Mouse (Mus musculus): ENCODE results near the gene Chrne.
A peak's percentile ranks its signal among the peaks of the same experiment; 100 is the strongest.

Gene Chrne

DNA sequence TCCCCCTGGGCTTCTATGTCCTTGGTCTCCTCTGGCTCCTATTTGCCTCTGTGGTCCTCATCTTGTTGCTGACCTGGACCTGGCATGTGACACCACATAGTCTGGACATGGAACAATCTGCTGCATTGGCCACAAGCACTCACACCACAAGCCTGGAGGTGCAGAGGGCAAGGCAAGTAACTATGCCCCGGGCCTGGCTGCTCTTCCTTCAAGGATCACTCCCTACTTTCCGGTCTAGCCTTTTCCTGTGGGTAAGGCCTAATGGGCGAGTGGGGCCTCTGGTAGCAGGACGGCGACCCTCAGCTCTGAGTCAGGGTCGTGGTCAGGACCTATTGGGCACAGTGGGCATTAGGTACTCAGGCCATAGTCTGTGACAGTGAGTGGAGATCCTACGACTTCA is 22.2 kb upstream of the Chrne start:
- no peaks in the 10 kb centered on the region for H3K9me3 ChIP-seq (ENCODE audit: low read length)
- 0 out of 2 replicates have a peak, but pooled peaks cover 3% of the 10 kb centered on the region for H3K27me3 ChIP-seq (ENCODE audit: insufficient read depth, low read length)
- peaks cover 19% of the 10 kb centered on the region for H3K4me1 ChIP-seq (replicated peaks; ENCODE audit: low read depth, low read length)
- H3K4me3 ChIP-seq (replicated peaks; ENCODE audit: low read length) = no peak overlapping the region
- TF ChIP-seq CTCF (conservative IDR thresholded peaks at IDR 0.05; ENCODE audit: low read length) = no peak
- H3K36me3 ChIP-seq (ENCODE audit: insufficient read depth, low read length) = peaks cover 36% of the 10 kb centered on the region

DNA sequence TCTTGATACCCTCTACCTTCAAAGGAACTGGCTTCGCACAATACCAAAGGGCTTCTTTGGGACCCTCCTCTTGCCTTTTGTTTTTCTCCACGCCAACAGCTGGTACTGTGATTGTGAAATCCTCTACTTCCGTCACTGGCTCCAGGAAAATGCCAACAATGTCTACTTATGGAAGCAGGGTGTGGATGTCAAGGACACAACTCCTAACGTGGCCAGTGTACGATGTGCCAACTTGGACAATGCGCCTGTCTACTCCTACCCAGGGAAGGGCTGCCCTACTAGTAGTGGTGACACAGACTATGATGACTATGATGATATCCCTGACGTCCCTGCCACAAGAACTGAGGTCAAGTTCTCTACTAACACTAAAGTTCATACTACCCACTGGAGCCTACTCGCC is 21.0 kb upstream of the Chrne start:
- Histone ChIP-seq H3K4me3 (replicated peaks; ENCODE audit: low read length) (no peak overlapping the region), H3K4me1 (replicated peaks; ENCODE audit: low read depth, low read length) (peaks cover 7% of the 10 kb centered on the region), H3K36me3 (ENCODE audit: insufficient read depth, low read length) (peaks cover 24% of the 10 kb centered on the region)

DNA sequence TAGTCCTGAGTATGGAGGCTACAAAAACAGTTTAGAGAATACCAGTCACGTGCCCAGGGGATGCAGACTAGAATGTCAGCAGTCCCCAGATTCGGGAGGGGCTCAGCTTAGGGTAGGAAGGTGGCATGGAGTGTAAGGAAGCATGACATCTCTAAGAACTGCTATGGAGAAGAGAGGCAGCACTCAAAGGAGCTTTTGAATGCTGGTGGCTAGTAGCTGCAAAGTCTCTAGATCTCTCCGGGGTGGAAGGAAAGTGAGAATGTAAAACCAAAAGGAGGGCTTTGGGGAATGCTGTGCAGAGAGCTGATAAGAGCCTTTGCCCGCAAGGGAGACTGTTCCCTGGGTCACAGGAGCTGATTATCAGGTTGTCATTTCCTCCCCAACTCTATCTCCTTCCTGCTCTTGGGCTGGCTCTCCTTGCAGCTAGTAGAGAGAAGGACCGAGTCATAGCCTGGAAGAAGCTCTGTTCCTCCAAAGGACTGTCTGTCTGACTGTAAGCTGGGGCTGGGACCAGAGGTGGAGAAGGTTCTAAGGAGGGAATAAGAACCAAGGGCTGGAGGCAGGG is 19.8 kb upstream of the Chrne start, which contains the start of gene Gp1ba:
Gene Gp1ba, plus strand, starts transcription at position 409 of the 565 bp plus-strand sequence.
- no peaks in the 10 kb centered on the region for H3K9me3 ChIP-seq (ENCODE audit: low read length)
- H3K4me3 ChIP-seq (replicated peaks; ENCODE audit: low read length) = no peak within 1 kb of the TSS
- TF ChIP-seq CTCF (conservative IDR thresholded peaks at IDR 0.05; ENCODE audit: low read length) (no peak), NANOG (IDR thresholded peaks at IDR 0.05; ENCODE audit: borderline replicate concordance, low read length) (no peak), POU5F1 (IDR thresholded peaks at IDR 0.05; ENCODE audit: borderline replicate concordance, low read length) (no peak)
- 0 out of 2 replicates have a peak, but pooled peaks cover 3% of the 10 kb centered on the region for H3K27me3 ChIP-seq (ENCODE audit: insufficient read depth, low read length)
- no peaks in the 10 kb centered on the region for H3K4me1 ChIP-seq (replicated peaks; ENCODE audit: low read depth, low read length)
- peaks cover 13% of the 10 kb centered on the region for H3K36me3 ChIP-seq (ENCODE audit: insufficient read depth, low read length)

More for the DNA sequence above, 21.0 kb upstream of the Chrne start:
- TF ChIP-seq CTCF (conservative IDR thresholded peaks at IDR 0.05; ENCODE audit: low read length) = no peak
- no peak for TF ChIP-seq NANOG (IDR thresholded peaks at IDR 0.05; ENCODE audit: borderline replicate concordance, low read length)
- no peak for TF ChIP-seq POU5F1 (IDR thresholded peaks at IDR 0.05; ENCODE audit: borderline replicate concordance, low read length)
- H3K9me3 ChIP-seq (ENCODE audit: low read length) = no peaks in the 10 kb centered on the region
- 0 out of 2 replicates have a peak, but pooled peaks cover 3% of the 10 kb centered on the region for H3K27me3 ChIP-seq (ENCODE audit: insufficient read depth, low read length)

GRCm38 (mm10) chr11:70638293-70638692 is 19.3 kb upstream of the Chrne start:
- Histone ChIP-seq H3K4me1 (replicated peaks; ENCODE audit: low read depth, low read length) (no peaks in the 10 kb centered on the region), H3K9me3 (ENCODE audit: low read length) (no peaks in the 10 kb centered on the region), H3K27me3 (ENCODE audit: insufficient read depth, low read length) (0 out of 2 replicates have a peak, but pooled peaks cover 3% of the 10 kb centered on the region), H3K4me3 (replicated peaks; ENCODE audit: low read length) (no peak overlapping the region), H3K36me3 (ENCODE audit: insufficient read depth, low read length) (peaks cover 8% of the 10 kb centered on the region; the same call in 1 of the 2 replicates)
- TF ChIP-seq NANOG (IDR thresholded peaks at IDR 0.05; ENCODE audit: borderline replicate concordance, low read length) (no peak), POU5F1 (IDR thresholded peaks at IDR 0.05; ENCODE audit: borderline replicate concordance, low read length) (no peak), CTCF (conservative IDR thresholded peaks at IDR 0.05; ENCODE audit: low read length) (no peak)

DNA sequence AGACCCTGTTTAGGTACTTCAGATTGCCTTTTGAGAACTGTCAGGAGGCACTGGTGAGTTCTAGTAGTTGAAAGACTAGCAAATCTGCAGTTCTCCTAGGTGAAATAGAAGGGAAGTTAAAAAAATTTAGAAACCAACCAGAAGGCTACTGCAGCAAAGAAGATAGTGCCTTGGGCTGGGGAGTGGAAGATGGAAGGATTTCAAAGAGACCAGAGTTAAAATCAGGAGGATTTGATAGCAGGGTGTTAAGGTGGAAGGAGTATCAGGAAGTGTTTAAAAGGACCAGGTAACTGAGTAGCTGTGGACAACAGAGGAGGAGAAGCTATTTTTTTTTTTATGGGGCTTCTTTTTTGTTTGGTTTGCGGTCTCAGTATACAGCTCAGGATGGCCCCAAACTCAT is 18.7 kb upstream of the Chrne start:
- H3K4me3 ChIP-seq (replicated peaks; ENCODE audit: low read length) = no peak overlapping the region
- 0 out of 2 replicates have a peak, but pooled peaks cover 3% of the 10 kb centered on the region for H3K27me3 ChIP-seq (ENCODE audit: insufficient read depth, low read length)
- H3K9me3 ChIP-seq (ENCODE audit: low read length) = no peaks in the 10 kb centered on the region
- H3K4me1 ChIP-seq (replicated peaks; ENCODE audit: low read depth, low read length) = no peaks in the 10 kb centered on the region
- H3K36me3 ChIP-seq (ENCODE audit: insufficient read depth, low read length) = peaks cover 4% of the 10 kb centered on the region; the same call in 1 of the 2 replicates
- TF ChIP-seq NANOG (IDR thresholded peaks at IDR 0.05; ENCODE audit: borderline replicate concordance, low read length) (no peak), CTCF (conservative IDR thresholded peaks at IDR 0.05; ENCODE audit: low read length) (no peak), POU5F1 (IDR thresholded peaks at IDR 0.05; ENCODE audit: borderline replicate concordance, low read length) (no peak)

DNA sequence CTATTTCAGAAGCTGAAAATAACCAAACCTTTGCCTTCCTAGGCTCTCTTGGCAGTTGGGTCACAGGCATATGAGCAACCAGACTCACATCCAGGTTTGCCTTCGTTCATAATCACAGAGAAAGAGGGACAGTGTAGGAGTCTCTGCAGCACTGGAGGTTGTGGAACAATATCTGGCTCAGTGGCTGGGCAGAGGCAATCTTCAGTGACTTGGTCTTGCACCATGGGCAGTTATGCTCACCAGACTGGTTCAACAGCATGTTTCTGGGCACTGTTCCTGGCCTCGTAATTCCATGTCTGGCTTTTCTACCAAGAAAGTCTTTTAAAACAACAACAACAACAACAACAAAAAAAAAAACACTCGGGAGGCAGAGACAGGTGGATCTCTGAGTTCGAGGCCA is 16.6 kb upstream of the Chrne start:
- H3K9me3 ChIP-seq (ENCODE audit: low read length) = no peaks in the 10 kb centered on the region
- H3K4me3 ChIP-seq (replicated peaks; ENCODE audit: low read length) = no peak overlapping the region
- H3K4me1 ChIP-seq (replicated peaks; ENCODE audit: low read depth, low read length) = no peaks in the 10 kb centered on the region
- TF ChIP-seq NANOG (IDR thresholded peaks at IDR 0.05; ENCODE audit: borderline replicate concordance, low read length) (no peak), POU5F1 (IDR thresholded peaks at IDR 0.05; ENCODE audit: borderline replicate concordance, low read length) (no peak), CTCF (conservative IDR thresholded peaks at IDR 0.05; ENCODE audit: low read length) (no peak)
- 0 out of 2 replicates have a peak, but pooled peaks cover 3% of the 10 kb centered on the region for H3K27me3 ChIP-seq (ENCODE audit: insufficient read depth, low read length)
- H3K36me3 ChIP-seq (ENCODE audit: insufficient read depth, low read length) = no peaks in the 10 kb centered on the region

- Histone ChIP-seq H3K4me3 (replicated peaks; ENCODE audit: low read length) (no peak overlapping the region), H3K4me1 (replicated peaks; ENCODE audit: low read depth, low read length) (peaks cover 15% of the 10 kb centered on the region)
- TF ChIP-seq NANOG (IDR thresholded peaks at IDR 0.05; ENCODE audit: borderline replicate concordance, low read length) = no peak
These were observed 11.1 kb upstream of the Chrne start for GRCm38 (mm10) chr11:70630129-70630528.

GRCm38 (mm10) chr11:70629557-70629956 is 10.5 kb upstream of the Chrne start:
- Histone ChIP-seq H3K27me3 (ENCODE audit: insufficient read depth, low read length) (no peaks in the 10 kb centered on the region), H3K36me3 (ENCODE audit: insufficient read depth, low read length) (no peaks in the 10 kb centered on the region), H3K4me3 (replicated peaks; ENCODE audit: low read length) (no peak overlapping the region), H3K9me3 (ENCODE audit: low read length) (no peaks in the 10 kb centered on the region), H3K4me1 (replicated peaks; ENCODE audit: low read depth, low read length) (peaks cover 15% of the 10 kb centered on the region)
- TF ChIP-seq NANOG (IDR thresholded peaks at IDR 0.05; ENCODE audit: borderline replicate concordance, low read length) = no peak
- TF ChIP-seq CTCF (conservative IDR thresholded peaks at IDR 0.05; ENCODE audit: low read length) = peak; percentile 13; the same call in 1 of the 2 replicates
- TF ChIP-seq POU5F1 (IDR thresholded peaks at IDR 0.05; ENCODE audit: borderline replicate concordance, low read length) = no peak

More at GRCm38 (mm10) chr11:70630129-70630528, 11.1 kb upstream of the Chrne start:
- H3K36me3 ChIP-seq (ENCODE audit: insufficient read depth, low read length) = no peaks in the 10 kb centered on the region
- no peaks in the 10 kb centered on the region for H3K9me3 ChIP-seq (ENCODE audit: low read length)
- H3K27me3 ChIP-seq (ENCODE audit: insufficient read depth, low read length) = no peaks in the 10 kb centered on the region

DNA sequence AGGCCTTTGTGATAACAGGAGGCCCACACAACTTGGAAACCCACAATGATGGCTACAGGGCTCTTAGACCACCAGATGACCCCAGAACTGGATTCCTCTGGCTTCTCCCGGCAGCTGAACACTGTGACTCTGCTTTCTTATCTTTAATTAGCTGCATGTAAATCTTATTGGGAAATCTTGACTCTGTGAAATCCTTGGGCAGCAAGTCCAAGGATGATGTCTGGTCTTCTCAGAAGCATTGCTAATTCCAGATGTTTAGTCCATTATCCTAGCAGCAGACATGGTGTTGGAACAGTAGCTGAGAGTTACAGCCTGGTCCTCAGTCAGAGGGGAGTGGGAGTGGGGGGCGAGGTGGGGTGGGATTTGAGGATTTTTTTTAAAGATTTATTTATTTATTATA is 9.4 kb upstream of the Chrne start:
- no peak overlapping the region for H3K4me3 ChIP-seq (replicated peaks; ENCODE audit: low read length)
- H3K27me3 ChIP-seq (ENCODE audit: insufficient read depth, low read length) = no peaks in the 10 kb centered on the region
- H3K9me3 ChIP-seq (ENCODE audit: low read length) = no peaks in the 10 kb centered on the region
- TF ChIP-seq CTCF (conservative IDR thresholded peaks at IDR 0.05; ENCODE audit: low read length) (no peak), POU5F1 (IDR thresholded peaks at IDR 0.05; ENCODE audit: borderline replicate concordance, low read length) (no peak), NANOG (IDR thresholded peaks at IDR 0.05; ENCODE audit: borderline replicate concordance, low read length) (no peak)
- H3K36me3 ChIP-seq (ENCODE audit: insufficient read depth, low read length) = no peaks in the 10 kb centered on the region
- peaks cover 23% of the 10 kb centered on the region for H3K4me1 ChIP-seq (replicated peaks; ENCODE audit: low read depth, low read length)

Measured in E14TG2a.4 (cell line).